Mouse (Mus musculus): ENCODE measurements around the gene Peg10. TPM values are rescaled to one million over a fixed set of nuclear protein-coding genes. Genes with fewer than 3 reads are reported as not detected.

The Peg10 gene
- total and polyA plus RNA-seq, 3 experiments, result 0.05 TPM; not detected in 2

GRCm38 (mm10) chr6:4746036-4746695, 940 bp upstream of the Peg10 start:
- ATAC-seq (ENCODE audit: extremely low read depth, insufficient number of reproducible peaks, low FRiP score, poor library complexity, severe bottlenecking), result no peak
- H3K4me1 ChIP-seq (ENCODE audit: insufficient read depth, low read depth, low read length), result no peaks in the 10 kb centered on the region
- DNase-seq (ENCODE audit: low spot score), result no peak
- no peaks in the 10 kb centered on the region for H3K36me3 ChIP-seq (replicated peaks)
- peaks cover 8% of the 10 kb centered on the region; the same call in 1 of the 2 replicates for H3K27me3 ChIP-seq (ENCODE audit: insufficient read depth, low read length)
- TF ChIP-seq TAL1 (conservative IDR thresholded peaks at IDR 0.05; ENCODE audit: low read depth, low read length), result no peak
- no peak for TF ChIP-seq POLR2AphosphoS5 (IDR thresholded peaks at IDR 0.05; ENCODE audit: insufficient replicate concordance, low read depth, low read length)
- TF ChIP-seq GATA2 (IDR thresholded peaks at IDR 0.05; ENCODE audit: borderline replicate concordance, low read depth, low read length), result no peak
- TF ChIP-seq GATA1 (IDR thresholded peaks at IDR 0.05; ENCODE audit: borderline replicate concordance, low read length), result no peak
- TF ChIP-seq CTCF (IDR thresholded peaks at IDR 0.05; ENCODE audit: low read depth, low read length), result no peak
- H3K4me3 ChIP-seq (ENCODE audit: low read depth, low read length), result no peak overlapping the region
- peaks cover 28% of the 10 kb centered on the region for H3K9me3 ChIP-seq (replicated peaks)

GRCm38 (mm10) chr6:4747677-4748505, 785 bp downstream of the Peg10 start:
- Histone ChIP-seq H3K36me3 (replicated peaks) (no peaks in the 10 kb centered on the region), H3K9me3 (replicated peaks) (peaks cover 28% of the 10 kb centered on the region), H3K27me3 (ENCODE audit: insufficient read depth, low read length) (no peaks in the 10 kb centered on the region), H3K4me1 (ENCODE audit: insufficient read depth, low read depth, low read length) (no peaks in the 10 kb centered on the region), H3K4me3 (ENCODE audit: low read depth, low read length) (no peak overlapping the region)
- ATAC-seq (ENCODE audit: extremely low read depth, insufficient number of reproducible peaks, low FRiP score, poor library complexity, severe bottlenecking) (no peak), DNase-seq (ENCODE audit: low spot score) (no peak)
- no peak for TF ChIP-seq GATA2 (IDR thresholded peaks at IDR 0.05; ENCODE audit: borderline replicate concordance, low read depth, low read length)
- TF ChIP-seq POLR2AphosphoS5 (IDR thresholded peaks at IDR 0.05; ENCODE audit: insufficient replicate concordance, low read depth, low read length), result no peak

- DNase-seq (ENCODE audit: low spot score) (no peak), ATAC-seq (ENCODE audit: extremely low read depth, insufficient number of reproducible peaks, low FRiP score, poor library complexity, severe bottlenecking) (no peak)
- H3K36me3 ChIP-seq (replicated peaks), result no peaks in the 10 kb centered on the region
- H3K4me3 ChIP-seq (ENCODE audit: low read depth, low read length), result no peak overlapping the region
- no peaks in the 10 kb centered on the region for H3K4me1 ChIP-seq (ENCODE audit: insufficient read depth, low read depth, low read length)
- TF ChIP-seq CTCF (IDR thresholded peaks at IDR 0.05; ENCODE audit: low read depth, low read length), result no peak
- no peak for TF ChIP-seq POLR2AphosphoS5 (IDR thresholded peaks at IDR 0.05; ENCODE audit: insufficient replicate concordance, low read depth, low read length)
- TF ChIP-seq TAL1 (conservative IDR thresholded peaks at IDR 0.05; ENCODE audit: low read depth, low read length), result no peak
- TF ChIP-seq GATA2 (IDR thresholded peaks at IDR 0.05; ENCODE audit: borderline replicate concordance, low read depth, low read length), result no peak
- TF ChIP-seq GATA1 (IDR thresholded peaks at IDR 0.05; ENCODE audit: borderline replicate concordance, low read length), result no peak
- no peaks in the 10 kb centered on the region for H3K27me3 ChIP-seq (ENCODE audit: insufficient read depth, low read length)
- H3K9me3 ChIP-seq (replicated peaks), result peaks cover 28% of the 10 kb centered on the region
Measured at GRCm38 (mm10) chr6:4748506-4748961, 1.4 kb downstream of the Peg10 start.

GRCm38 (mm10) chr6:4749091-4749490, 2.0 kb downstream of the Peg10 start:
- Histone ChIP-seq H3K27me3 (ENCODE audit: insufficient read depth, low read length) (no peaks in the 10 kb centered on the region), H3K36me3 (replicated peaks) (no peaks in the 10 kb centered on the region), H3K9me3 (replicated peaks) (peaks cover 28% of the 10 kb centered on the region), H3K4me3 (ENCODE audit: low read depth, low read length) (no peak overlapping the region), H3K4me1 (ENCODE audit: insufficient read depth, low read depth, low read length) (no peaks in the 10 kb centered on the region)
- DNase-seq (ENCODE audit: low spot score) (no peak), ATAC-seq (ENCODE audit: extremely low read depth, insufficient number of reproducible peaks, low FRiP score, poor library complexity, severe bottlenecking) (no peak)
- TF ChIP-seq TAL1 (conservative IDR thresholded peaks at IDR 0.05; ENCODE audit: low read depth, low read length), result no peak
- no peak for TF ChIP-seq CTCF (IDR thresholded peaks at IDR 0.05; ENCODE audit: low read depth, low read length)
- TF ChIP-seq POLR2AphosphoS5 (IDR thresholded peaks at IDR 0.05; ENCODE audit: insufficient replicate concordance, low read depth, low read length), result no peak
- no peak for TF ChIP-seq GATA2 (IDR thresholded peaks at IDR 0.05; ENCODE audit: borderline replicate concordance, low read depth, low read length)
- no peak for TF ChIP-seq GATA1 (IDR thresholded peaks at IDR 0.05; ENCODE audit: borderline replicate concordance, low read length)

GRCm38 (mm10) chr6:4751355-4751754, 4.2 kb downstream of the Peg10 start:
- DNase-seq (ENCODE audit: low spot score) (no peak), ATAC-seq (ENCODE audit: extremely low read depth, insufficient number of reproducible peaks, low FRiP score, poor library complexity, severe bottlenecking) (no peak)
- Histone ChIP-seq H3K27me3 (ENCODE audit: insufficient read depth, low read length) (no peaks in the 10 kb centered on the region; the same call in 1 of the 2 replicates), H3K9me3 (replicated peaks) (peaks cover 28% of the 10 kb centered on the region), H3K4me1 (ENCODE audit: insufficient read depth, low read depth, low read length) (no peaks in the 10 kb centered on the region), H3K36me3 (replicated peaks) (no peaks in the 10 kb centered on the region), H3K4me3 (ENCODE audit: low read depth, low read length) (no peak overlapping the region)
- TF ChIP-seq GATA2 (IDR thresholded peaks at IDR 0.05; ENCODE audit: borderline replicate concordance, low read depth, low read length) (no peak), GATA1 (IDR thresholded peaks at IDR 0.05; ENCODE audit: borderline replicate concordance, low read length) (no peak), CTCF (IDR thresholded peaks at IDR 0.05; ENCODE audit: low read depth, low read length) (no peak), POLR2AphosphoS5 (IDR thresholded peaks at IDR 0.05; ENCODE audit: insufficient replicate concordance, low read depth, low read length) (no peak), TAL1 (conservative IDR thresholded peaks at IDR 0.05; ENCODE audit: low read depth, low read length) (no peak)

GRCm38 (mm10) chr6:4754286-4754685, 7.2 kb downstream of the Peg10 start:
- TF ChIP-seq POLR2AphosphoS5 (IDR thresholded peaks at IDR 0.05; ENCODE audit: insufficient replicate concordance, low read depth, low read length) (no peak), TAL1 (conservative IDR thresholded peaks at IDR 0.05; ENCODE audit: low read depth, low read length) (no peak), CTCF (IDR thresholded peaks at IDR 0.05; ENCODE audit: low read depth, low read length) (no peak), GATA2 (IDR thresholded peaks at IDR 0.05; ENCODE audit: borderline replicate concordance, low read depth, low read length) (no peak), GATA1 (IDR thresholded peaks at IDR 0.05; ENCODE audit: borderline replicate concordance, low read length) (no peak)
- ATAC-seq (ENCODE audit: extremely low read depth, insufficient number of reproducible peaks, low FRiP score, poor library complexity, severe bottlenecking), result no peak
- Histone ChIP-seq H3K9me3 (replicated peaks) (no peaks in the 10 kb centered on the region; the same call in 1 of the 2 replicates), H3K4me1 (ENCODE audit: insufficient read depth, low read depth, low read length) (no peaks in the 10 kb centered on the region), H3K36me3 (replicated peaks) (no peaks in the 10 kb centered on the region), H3K4me3 (ENCODE audit: low read depth, low read length) (no peak overlapping the region), H3K27me3 (ENCODE audit: insufficient read depth, low read length) (no peaks in the 10 kb centered on the region; the same call in 1 of the 2 replicates)
- no peak for DNase-seq (ENCODE audit: low spot score)
